Mouse (Mus musculus): ENCODE data around the gene Hif1an. TPM values are rescaled to one million over a fixed set of nuclear protein-coding genes. Genes with fewer than 3 reads are reported as not detected.

Gene Hif1an
- polyA plus RNA-seq, 1 experiment from 2014 or later = 23.7 TPM

Other genes starting within 250 kb of the Hif1an start
- 0.37 and 0.51 TPM in 2 replicates for gene Scd4, start 229.8 kb upstream of the Hif1an start, polyA plus RNA-seq (2014; fragmentation: Nextera tagmentation; extraction: Ambion mirVana)
- gene Scd1, start 155.0 kb upstream of the Hif1an start, polyA plus RNA-seq (2014; fragmentation: Nextera tagmentation; extraction: Ambion mirVana) = 7.6 and 8.0 TPM in 2 replicates
- gene Wnt8b, start 69.4 kb upstream of the Hif1an start, polyA plus RNA-seq (2014; fragmentation: Nextera tagmentation; extraction: Ambion mirVana) = 0.14 and 0.34 TPM in 2 replicates
- gene Sec31b, start 17.0 kb upstream of the Hif1an start, polyA plus RNA-seq (2014; fragmentation: Nextera tagmentation; extraction: Ambion mirVana) = 0.33 and 0.46 TPM in 2 replicates
- not detected in 2 replicates for gene Gm20538, start 10.0 kb upstream of the Hif1an start, polyA plus RNA-seq (2014; fragmentation: Nextera tagmentation; extraction: Ambion mirVana)
- gene Ndufb8, start 7.4 kb upstream of the Hif1an start, polyA plus RNA-seq (2014; fragmentation: Nextera tagmentation; extraction: Ambion mirVana) = 503 and 510 TPM in 2 replicates
- 0.14 and 0.22 TPM in 2 replicates for gene Pax2, start 193.2 kb downstream of the Hif1an start, polyA plus RNA-seq (2014; fragmentation: Nextera tagmentation; extraction: Ambion mirVana)